Mouse (Mus musculus) cerebellum, postnatal 25 days (tissue): ENCODE measurements at regions not wholly inside any gene's neighbourhood (a gene's known extent, or its start where the extent isn't known, plus 50 kb on each side); places are given as distances from the start of the nearest gene placed in this dataset.

Experiments
- DNase-seq, 2 experiments: peaks; one replicate each; pipeline ENCODE4 v3.0.0; 2021; ENCODE audit warnings: mixed read lengths in 2 of 2

DNA sequence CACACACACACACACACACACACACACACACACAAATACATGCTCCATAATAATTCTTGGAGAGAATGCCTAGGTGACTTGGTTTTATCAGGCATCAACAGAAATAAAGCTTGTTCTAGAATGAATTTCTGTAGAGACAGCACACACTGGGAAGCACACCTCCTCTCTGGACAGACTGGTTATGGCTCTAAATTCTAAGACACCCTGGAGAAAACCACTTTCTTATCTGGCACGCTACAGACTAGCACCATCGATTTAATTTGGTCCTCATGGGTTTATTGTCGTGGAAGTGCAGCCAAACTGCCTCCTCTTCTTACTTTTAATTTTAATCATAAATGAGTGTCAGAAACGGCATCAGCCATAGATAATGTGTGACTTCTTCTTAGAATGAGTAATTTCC is 422.8 kb upstream of the Adgrl2 start:
- DNase-seq, result no peak

- no peak for DNase-seq
Measured at GRCm38 (mm10) chr3:149410518-149410917, 420.2 kb upstream of the Adgrl2 start.

DNA sequence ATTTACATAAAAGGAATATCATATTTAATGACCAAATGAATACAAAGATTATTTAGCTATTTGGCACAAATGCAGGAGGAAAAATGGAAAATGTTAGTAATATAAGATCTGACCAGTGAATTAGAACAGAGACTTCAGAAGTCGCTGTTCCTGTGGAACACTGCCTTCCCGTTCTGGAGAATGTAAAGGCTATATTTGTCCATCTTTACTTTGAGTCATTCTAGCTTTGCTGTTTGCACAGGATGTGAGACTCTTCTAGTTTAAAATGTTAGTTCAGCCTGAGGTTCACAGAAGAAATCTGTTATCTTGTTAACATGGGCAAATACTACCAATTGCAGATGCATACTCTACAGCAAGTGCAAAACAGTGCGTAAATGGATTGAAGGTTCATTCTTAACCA is 418.5 kb upstream of the Adgrl2 start:
- no peak for DNase-seq

DNA sequence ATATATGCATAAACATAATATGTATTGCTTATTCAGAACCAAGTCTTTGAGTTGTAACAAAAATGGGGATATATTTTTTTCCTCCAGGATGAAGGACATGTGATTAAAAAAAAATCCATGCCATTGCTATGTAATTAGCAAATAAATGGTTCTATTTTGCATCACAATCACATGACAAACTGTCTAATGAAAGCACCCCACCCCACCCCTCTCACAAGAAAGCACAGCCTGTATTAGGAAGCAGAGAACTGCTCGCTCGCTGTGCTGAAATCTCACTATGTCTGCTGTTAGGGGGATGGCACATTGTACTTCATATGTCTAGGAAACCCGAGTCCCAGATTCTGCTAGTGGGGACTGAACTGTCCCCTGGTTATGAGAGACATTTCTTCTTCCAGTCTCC is 415.5 kb upstream of the Adgrl2 start:
- no peak for DNase-seq

GRCm38 (mm10) chr3:149404691-149405090 is 414.3 kb upstream of the Adgrl2 start:
- DNase-seq, result no peak

DNA sequence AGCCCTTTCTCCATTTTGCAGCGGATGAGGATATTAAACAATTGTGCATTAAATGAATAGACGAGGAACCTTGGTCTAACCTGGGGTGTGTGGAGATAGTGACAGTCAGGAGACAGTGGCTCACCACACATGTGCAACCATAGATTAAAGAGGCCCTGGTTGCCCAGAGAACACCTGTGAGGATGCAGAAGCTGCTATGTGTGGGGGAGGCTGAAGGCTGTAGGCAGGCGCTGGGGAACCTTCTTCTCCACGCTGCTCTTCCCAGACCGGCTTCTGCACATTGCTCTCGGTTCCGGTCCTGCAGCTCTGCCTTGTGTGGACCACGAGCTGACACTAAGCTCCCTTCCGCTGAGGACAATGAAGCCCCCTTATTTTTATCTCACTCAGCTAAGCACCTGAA is 412.1 kb upstream of the Adgrl2 start:
- no peak for DNase-seq

DNA sequence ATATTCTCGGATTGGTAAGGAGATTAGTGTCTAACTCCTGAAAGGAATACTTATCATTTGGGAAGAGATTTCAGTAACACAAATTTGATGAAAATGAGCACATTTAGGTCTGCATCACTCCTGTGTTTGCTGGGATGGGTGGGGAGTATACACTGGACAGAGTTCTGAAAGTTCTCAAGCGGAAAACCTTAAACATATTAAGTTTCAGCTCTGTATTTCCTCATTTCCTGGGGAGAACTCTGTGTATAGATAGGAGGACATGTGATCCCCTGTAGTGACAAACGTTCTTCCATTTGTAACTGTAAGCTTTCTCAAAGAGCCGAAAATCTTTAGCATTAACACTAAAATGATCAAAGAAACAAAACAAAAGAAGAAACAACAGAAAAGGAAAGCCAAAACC is 404.7 kb upstream of the Adgrl2 start:
- no peak for DNase-seq

DNA sequence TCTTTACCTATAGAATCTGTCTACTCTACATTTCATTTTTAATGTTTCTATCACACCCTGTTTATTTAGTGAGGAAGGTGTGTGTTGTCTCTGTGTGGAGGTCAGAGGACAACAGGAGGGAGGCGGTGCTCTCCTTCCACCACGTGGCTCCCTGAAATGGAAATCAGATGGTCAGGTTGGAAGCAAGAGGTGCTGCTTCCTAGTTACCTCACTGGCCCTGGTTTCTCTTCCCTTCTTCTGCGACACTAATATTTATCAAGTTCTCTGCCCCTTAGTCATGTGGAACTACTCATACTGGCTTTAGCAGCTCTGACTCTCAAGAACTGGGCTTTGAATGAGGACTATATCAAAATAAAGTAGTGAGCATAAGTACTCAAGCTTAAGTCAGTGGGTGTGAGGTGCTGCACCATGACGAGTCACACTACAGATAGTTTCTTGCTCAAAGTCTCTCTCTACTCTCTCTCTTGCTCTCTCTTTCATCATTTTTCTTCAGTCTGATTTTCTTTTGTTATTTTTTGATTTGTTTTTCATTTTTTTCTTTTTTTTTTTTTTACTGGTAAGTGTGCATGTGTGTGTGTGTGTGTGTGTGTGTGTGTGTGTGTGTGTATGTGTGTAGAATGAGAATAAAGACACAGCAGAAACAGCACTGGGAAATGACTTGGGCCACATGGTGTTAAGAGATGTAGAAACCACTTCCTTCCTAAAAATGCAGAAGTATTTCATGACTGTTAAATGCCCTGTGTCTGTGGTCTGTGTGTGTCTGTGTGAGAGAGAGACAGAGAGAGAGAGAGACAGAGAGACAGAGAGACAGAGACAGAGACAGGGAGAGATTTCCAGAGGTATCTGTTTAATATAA is 403.2 kb upstream of the Adgrl2 start:
- no peak for DNase-seq

GRCm38 (mm10) chr3:149392164-149392563 is 401.8 kb upstream of the Adgrl2 start:
- no peak for DNase-seq

GRCm38 (mm10) chr3:149387537-149387936 is 397.2 kb upstream of the Adgrl2 start:
- DNase-seq, result no peak

- DNase-seq, result no peak
Measured at GRCm38 (mm10) chr3:149386027-149386426, 395.7 kb upstream of the Adgrl2 start.

DNA sequence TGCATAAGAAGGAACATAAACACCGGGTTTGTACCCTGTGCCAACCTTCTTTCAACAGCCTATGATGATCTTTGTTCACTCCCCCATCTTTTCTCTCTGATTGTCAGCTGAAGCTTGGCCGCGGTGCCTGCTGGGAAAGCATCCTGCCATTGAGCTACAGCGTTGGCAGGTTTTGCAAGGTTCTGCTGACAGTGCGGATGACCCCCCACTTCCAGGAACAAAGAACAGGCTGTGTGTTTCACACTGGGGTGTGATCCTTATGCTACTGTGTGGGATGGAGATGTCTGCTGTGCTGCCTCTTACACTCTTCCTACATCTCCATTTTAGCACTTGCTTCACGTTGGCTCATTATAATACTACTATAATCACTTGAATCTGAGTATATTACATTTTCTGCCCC is 395.0 kb upstream of the Adgrl2 start:
- DNase-seq, result peak in 1 of 2 experiments; percentile 13

GRCm38 (mm10) chr3:149381559-149382245 is 391.3 kb upstream of the Adgrl2 start:
- peak; percentile 10 to 21 for DNase-seq

- DNase-seq, result no peak
Measured at GRCm38 (mm10) chr3:149381051-149381450, 390.7 kb upstream of the Adgrl2 start.

- DNase-seq, result no peak
Measured at GRCm38 (mm10) chr3:149379866-149380472, 389.6 kb upstream of the Adgrl2 start.

GRCm38 (mm10) chr3:149379249-149379865 is 389.0 kb upstream of the Adgrl2 start:
- DNase-seq, result no peak

- no peak for DNase-seq
Measured at GRCm38 (mm10) chr3:149371439-149371838, 381.1 kb upstream of the Adgrl2 start.

GRCm38 (mm10) chr3:149370517-149371227 is 380.3 kb upstream of the Adgrl2 start:
- DNase-seq, result no peak

- no peak for DNase-seq
Measured at GRCm38 (mm10) chr3:149367888-149368287, 377.5 kb upstream of the Adgrl2 start.

DNA sequence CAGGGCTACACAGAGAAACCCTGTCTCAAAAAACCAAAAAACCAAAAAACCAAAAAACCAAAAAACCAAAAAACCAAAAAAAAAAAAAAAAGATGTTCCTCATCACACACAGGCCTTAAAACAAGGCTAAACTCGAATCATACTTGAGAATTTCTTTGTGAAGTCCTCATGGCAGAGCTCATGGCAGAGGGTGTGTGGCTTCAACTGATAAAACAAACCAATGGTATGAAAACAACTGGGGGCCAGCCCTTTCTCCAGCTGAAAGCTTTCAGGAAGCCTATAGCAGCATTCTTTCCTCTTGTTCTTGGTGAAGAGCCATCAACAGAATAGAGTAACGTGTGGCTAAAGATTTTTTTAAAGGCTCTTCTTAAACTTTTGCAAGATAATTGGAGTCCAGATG is 369.8 kb upstream of the Adgrl2 start:
- DNase-seq, result no peak

DNA sequence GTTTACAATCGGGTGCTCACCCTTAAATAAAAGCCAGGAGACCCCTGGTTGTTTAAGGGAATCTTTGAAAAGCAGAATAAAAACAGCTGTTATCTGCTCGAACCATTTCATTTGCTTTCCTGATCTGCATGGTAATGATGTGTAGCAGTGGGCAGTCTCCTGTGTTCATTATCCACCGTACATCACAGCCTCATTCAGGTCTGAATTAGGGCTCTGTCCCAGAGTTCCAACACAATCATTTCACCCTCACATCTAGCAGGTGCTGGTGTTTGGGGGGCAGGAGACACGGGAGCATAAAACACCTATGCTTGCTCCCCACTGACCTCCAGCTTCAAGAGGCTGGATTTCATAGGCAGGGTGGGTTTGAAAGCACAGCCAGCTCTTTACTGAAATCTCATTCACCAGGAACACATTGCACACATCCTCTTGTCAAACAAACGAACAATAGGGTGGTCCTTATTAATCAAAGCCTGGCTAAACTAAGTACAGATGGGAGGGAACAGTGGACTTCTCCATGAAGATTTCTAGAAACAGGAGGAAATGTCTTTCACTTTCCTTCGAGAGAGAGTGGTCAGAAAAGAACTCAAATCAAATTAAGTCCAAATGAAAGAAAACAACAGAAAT is 368.3 kb upstream of the Adgrl2 start:
- DNase-seq, result no peak

DNA sequence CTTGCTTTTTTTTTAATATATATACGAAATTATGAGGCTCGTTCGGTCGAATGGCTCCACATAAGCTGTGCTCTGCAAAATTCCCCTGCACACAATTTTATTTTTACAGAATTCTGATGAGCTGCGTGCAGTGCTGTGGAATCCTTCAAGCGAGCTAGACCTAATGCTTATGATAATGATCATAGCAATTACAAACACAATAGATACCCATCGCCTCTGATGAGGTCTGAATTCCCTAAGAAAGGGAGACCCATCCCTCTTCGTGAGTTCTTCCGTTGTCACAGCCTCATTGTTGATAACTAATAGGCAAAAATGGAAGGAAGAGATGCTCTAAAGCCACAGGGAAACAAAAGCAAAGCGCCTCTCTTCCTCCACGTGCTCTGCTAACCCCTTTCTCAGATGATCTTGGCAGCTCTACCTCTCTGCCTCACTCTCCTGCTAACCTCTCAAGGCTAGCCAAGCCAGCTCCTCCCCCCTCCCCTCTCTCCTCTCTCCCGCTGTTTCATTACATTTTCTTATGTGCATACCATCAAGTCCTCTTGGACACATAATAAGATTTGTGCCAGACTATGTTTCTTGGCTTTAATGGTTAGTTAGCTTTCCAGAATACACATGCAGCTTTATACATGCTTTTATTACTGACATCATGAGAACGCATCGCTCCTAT is 367.7 kb upstream of the Adgrl2 start:
- DNase-seq, result peak in 1 of 2 experiments; percentile 12
